Mouse (Mus musculus) liver, embryonic 15.5 days (tissue): ENCODE data around the gene Cpne5. TPM values are rescaled to one million over a fixed set of nuclear protein-coding genes. Genes with fewer than 3 reads are reported as not detected.
A peak's percentile ranks its signal among the peaks of the same experiment; 100 is the strongest.
"Not testable (repeated sequence)": the region's sequence is repeated elsewhere in the genome, so short reads cannot be mapped to it uniquely, and the experiment has no call there.

Experiments used
- ATAC-seq: fragments of 200-750 bp; cut with Nextera tagmentation; 2 replicates; pipeline ENCODE4 v1.8.0; 2017; ENCODE audit warnings: moderate number of reproducible peaks, mild to moderate bottlenecking, moderate library complexity; ENCODE audit not compliant: insufficient read depth
- H3K27ac ChIP-seq: fragments of 300-500 bp; sonication (generic); replicated peaks from 2 replicates; pipeline ENCODE4 v1.5.1; 2015; ENCODE audit warnings: mild to moderate bottlenecking, inconsistent platforms
- H3K27me3 ChIP-seq: fragments of 300-500 bp; sonication (generic); 2 replicates; pipeline ENCODE4 v1.6.1; 2015; ENCODE audit warnings: mild to moderate bottlenecking, inconsistent platforms
- H3K36me3 ChIP-seq: fragments of 300-500 bp; sonication (generic); replicated peaks from 2 replicates; pipeline ENCODE4 v1.6.1; 2015; ENCODE audit warnings: moderate library complexity, mild to moderate bottlenecking, inconsistent platforms
- H3K4me1 ChIP-seq: fragments of 300-500 bp; sonication (generic); replicated peaks from 2 replicates; pipeline ENCODE4 v1.6.1; 2015; ENCODE audit warnings: inconsistent platforms
- H3K4me2 ChIP-seq: fragments of 300-500 bp; sonication (generic); 2 replicates; pipeline ENCODE4 v1.6.1; 2015; ENCODE audit warnings: moderate library complexity, mild to moderate bottlenecking, inconsistent platforms
- H3K4me3 ChIP-seq: fragments of 300-500 bp; sonication (generic); replicated peaks from 2 replicates; pipeline ENCODE4 v1.5.1; 2015; ENCODE audit warnings: mild to moderate bottlenecking, inconsistent platforms
- H3K9ac ChIP-seq: fragments of 300-500 bp; sonication (generic); 2 replicates; pipeline ENCODE4 v1.6.1; 2015; ENCODE audit warnings: moderate library complexity, mild to moderate bottlenecking, inconsistent platforms
- H3K9me3 ChIP-seq: fragments of 300-500 bp; sonication (generic); replicated peaks from 2 replicates; pipeline ENCODE4 v1.6.1; 2016; ENCODE audit warnings: inconsistent platforms
- WGBS: fragments of 180-500 bp; shearing (Covaris S2); methylation state at CpG from one replicate; pipeline ENCODE4 v1.1.7; 2015; ENCODE audit warnings: mixed read lengths; ENCODE audit not compliant: insufficient replicate concordance; 5-methylcytosine and 5-hydroxymethylcytosine counted together
- polyA plus RNA-seq: library from polyadenylated mRNA; unstranded; fragments of >200 nt; fragmentation: Nextera tagmentation; extraction: Ambion mirVana; gene quantifications from 2 replicates; pipeline ENCODE4 v1.2.1, GENCODE M21; 2015

The Cpne5 gene
- polyA plus RNA-seq, 1 experiment from 2014 or later = 0.12 TPM

GRCm38 (mm10) chr17:29256507-29256906, 18.5 kb upstream of the Cpne5 start:
- no peak for ATAC-seq
- no peak overlapping the region for H3K9ac ChIP-seq
- no peak overlapping the region for H3K27ac ChIP-seq
- H3K36me3 ChIP-seq = peaks cover 99% of the 10 kb centered on the region
- no peaks in the 10 kb centered on the region for H3K9me3 ChIP-seq
- H3K4me1 ChIP-seq = peaks cover 69% of the 10 kb centered on the region
- H3K27me3 ChIP-seq = no peaks in the 10 kb centered on the region
- no peak overlapping the region for H3K4me3 ChIP-seq
- no peak overlapping the region for H3K4me2 ChIP-seq
- 87% methylated on average over 6 of the region's 6 CpGs for WGBS

- H3K4me2 ChIP-seq, H3K4me3 ChIP-seq, ATAC-seq, H3K27me3 ChIP-seq, H3K27ac ChIP-seq, H3K9me3 ChIP-seq, H3K9ac ChIP-seq: not testable (repeated sequence)
- H3K36me3 ChIP-seq = peaks cover 99% of the 10 kb centered on the region
- WGBS = 90% methylated on average over 6 of the region's 6 CpGs
- H3K4me1 ChIP-seq = peaks cover 54% of the 10 kb centered on the region
These were observed 16.8 kb upstream of the Cpne5 start for GRCm38 (mm10) chr17:29254784-29255183.

- no peak for ATAC-seq
- H3K4me2 ChIP-seq = no peak overlapping the region
- H3K27ac ChIP-seq = no peak overlapping the region
- peaks cover 97% of the 10 kb centered on the region for H3K36me3 ChIP-seq
- no peaks in the 10 kb centered on the region for H3K27me3 ChIP-seq
- 77% methylated on average over 9 of the region's 9 CpGs for WGBS
- peaks cover 44% of the 10 kb centered on the region for H3K4me1 ChIP-seq
- no peak overlapping the region for H3K4me3 ChIP-seq
- no peak overlapping the region for H3K9ac ChIP-seq
- H3K9me3 ChIP-seq = no peaks in the 10 kb centered on the region
These were observed 15.7 kb upstream of the Cpne5 start for GRCm38 (mm10) chr17:29253684-29254083.

GRCm38 (mm10) chr17:29253236-29253635, 15.3 kb upstream of the Cpne5 start:
- Histone ChIP-seq H3K27ac (peak overlapping the region; percentile 24; the same call in 1 of the 2 replicates), H3K9me3 (no peaks in the 10 kb centered on the region), H3K36me3 (peaks cover 93% of the 10 kb centered on the region), H3K4me2 (no peak overlapping the region), H3K4me3 (no peak overlapping the region), H3K27me3 (no peaks in the 10 kb centered on the region), H3K9ac (no peak overlapping the region), H3K4me1 (peaks cover 39% of the 10 kb centered on the region)
- ATAC-seq = no peak
- 57% methylated on average over 2 of the region's 2 CpGs for WGBS

- Histone ChIP-seq H3K9me3 (no peaks in the 10 kb centered on the region), H3K4me2 (no peak overlapping the region), H3K36me3 (peaks cover 79% of the 10 kb centered on the region), H3K27ac (0 out of 2 replicates have a peak overlapping the region, but pooled peaks have one; percentile 33), H3K9ac (no peak overlapping the region), H3K4me3 (no peak overlapping the region), H3K27me3 (no peaks in the 10 kb centered on the region), H3K4me1 (peaks cover 26% of the 10 kb centered on the region)
- 76% methylated on average over 15 of the region's 15 CpGs for WGBS
- ATAC-seq = peak; percentile 69
These were observed 13.8 kb upstream of the Cpne5 start for GRCm38 (mm10) chr17:29251608-29252390.

- H3K4me2 ChIP-seq, H3K4me3 ChIP-seq, H3K9ac ChIP-seq, ATAC-seq, H3K27me3 ChIP-seq, H3K27ac ChIP-seq, H3K9me3 ChIP-seq: not testable (repeated sequence)
- Histone ChIP-seq H3K4me1 (peaks cover 26% of the 10 kb centered on the region), H3K36me3 (peaks cover 71% of the 10 kb centered on the region)
- WGBS = 85% methylated on average over 14 of the region's 14 CpGs
These were observed 13.0 kb upstream of the Cpne5 start for GRCm38 (mm10) chr17:29251006-29251405.

GRCm38 (mm10) chr17:29249512-29249911, 11.5 kb upstream of the Cpne5 start:
- H3K4me1 ChIP-seq = peaks cover 23% of the 10 kb centered on the region
- no peaks in the 10 kb centered on the region for H3K27me3 ChIP-seq
- H3K9ac ChIP-seq = no peak overlapping the region
- WGBS = 70% methylated on average over 9 of the region's 9 CpGs
- no peak overlapping the region for H3K27ac ChIP-seq
- H3K4me3 ChIP-seq = no peak overlapping the region
- H3K9me3 ChIP-seq = no peaks in the 10 kb centered on the region
- no peak overlapping the region for H3K4me2 ChIP-seq
- ATAC-seq = no peak
- peaks cover 56% of the 10 kb centered on the region for H3K36me3 ChIP-seq

- Histone ChIP-seq H3K9ac (no peak overlapping the region), H3K4me2 (no peak overlapping the region), H3K27me3 (peaks cover 8% of the 10 kb centered on the region), H3K4me1 (peaks cover 11% of the 10 kb centered on the region), H3K27ac (no peak overlapping the region), H3K9me3 (no peaks in the 10 kb centered on the region), H3K4me3 (no peak overlapping the region), H3K36me3 (peaks cover 41% of the 10 kb centered on the region)
- ATAC-seq = no peak
- 74% methylated on average over 13 of the region's 13 CpGs for WGBS
These were observed 9.9 kb upstream of the Cpne5 start for GRCm38 (mm10) chr17:29247881-29248280.

- ATAC-seq = no peak
These were observed 8.6 kb upstream of the Cpne5 start for GRCm38 (mm10) chr17:29246602-29247001.

GRCm38 (mm10) chr17:29245725-29246124, 7.8 kb upstream of the Cpne5 start:
- Histone ChIP-seq H3K4me1 (no peaks in the 10 kb centered on the region; the same call in 1 of the 2 replicates), H3K4me3 (no peak overlapping the region), H3K9me3 (no peaks in the 10 kb centered on the region), H3K9ac (no peak overlapping the region), H3K27me3 (peaks cover 17% of the 10 kb centered on the region), H3K36me3 (peaks cover 19% of the 10 kb centered on the region), H3K27ac (no peak overlapping the region), H3K4me2 (no peak overlapping the region)
- 19% methylated on average over 7 of the region's 7 CpGs for WGBS
- ATAC-seq = no peak

More at GRCm38 (mm10) chr17:29246602-29247001, 8.6 kb upstream of the Cpne5 start:
- H3K9ac ChIP-seq = no peak overlapping the region
- no peak overlapping the region for H3K27ac ChIP-seq
- H3K36me3 ChIP-seq = peaks cover 28% of the 10 kb centered on the region
- H3K9me3 ChIP-seq = no peaks in the 10 kb centered on the region
- H3K4me2 ChIP-seq = no peak overlapping the region
- WGBS = 33% methylated on average over 5 of the region's 5 CpGs
- H3K27me3 ChIP-seq = peaks cover 14% of the 10 kb centered on the region
- H3K4me3 ChIP-seq = no peak overlapping the region
- H3K4me1 ChIP-seq = peaks cover 3% of the 10 kb centered on the region; the same call in 1 of the 2 replicates

GRCm38 (mm10) chr17:29244912-29245311, 6.9 kb upstream of the Cpne5 start:
- H3K4me2 ChIP-seq = no peak overlapping the region
- no peak overlapping the region for H3K4me3 ChIP-seq
- ATAC-seq = no peak
- 41% methylated on average over 12 of the region's 12 CpGs for WGBS
- peaks cover 11% of the 10 kb centered on the region for H3K36me3 ChIP-seq
- H3K9ac ChIP-seq = no peak overlapping the region
- no peaks in the 10 kb centered on the region for H3K9me3 ChIP-seq
- H3K27me3 ChIP-seq = peaks cover 25% of the 10 kb centered on the region
- H3K4me1 ChIP-seq = no peaks in the 10 kb centered on the region; the same call in 1 of the 2 replicates
- H3K27ac ChIP-seq = no peak overlapping the region
